Mouse (Mus musculus): ENCODE results near the gene Tomm20l. TPM values are rescaled to one million over a fixed set of nuclear protein-coding genes. Genes with fewer than 3 reads are reported as not detected.

The Tomm20l gene
- total and polyA plus RNA-seq, 3 experiments, result 0.29 TPM; not detected in 2

- no peak overlapping the region for H3K27ac ChIP-seq (ENCODE audit: control insufficient read depth, low read depth, low read length)
- no peaks in the 10 kb centered on the region for H3K79me2 ChIP-seq (ENCODE audit: control insufficient read depth, insufficient read depth, low read length, poor library complexity)
- no peak for TF ChIP-seq GATA1 (IDR thresholded peaks at IDR 0.05; ENCODE audit: low read depth, low read length)
- DNase-seq (ENCODE audit: low read depth, low spot score), result no peak
- no peak overlapping the region for H3K4me3 ChIP-seq (ENCODE audit: control insufficient read depth in 1 of 2, insufficient read depth in 1 of 2, low read depth in 2 of 2, low read length in 2 of 2)
- no peaks in the 10 kb centered on the region for H3K4me1 ChIP-seq (ENCODE audit: control insufficient read depth in 1 of 2, insufficient read depth in 2 of 2, low read length in 2 of 2)
- peaks cover 0 to 12% of the 10 kb centered on the region in 2 experiments; a peak in 1 of 4 replicates for H3K36me3 ChIP-seq (ENCODE audit: control insufficient read depth in 1 of 2, insufficient read depth in 2 of 2, low read length in 2 of 2)
- no peaks in the 10 kb centered on the region for H3K27me3 ChIP-seq (ENCODE audit: control insufficient read depth in 1 of 2, insufficient read depth in 2 of 2, low read length in 2 of 2)
- H3K9ac ChIP-seq (ENCODE audit: control insufficient read depth, low read depth, low read length, poor library complexity, severe bottlenecking), result no peak overlapping the region
- no peaks in the 10 kb centered on the region for H3K9me3 ChIP-seq (replicated peaks; ENCODE audit: insufficient read depth, low read length)
Observed at GRCm38 (mm10) chr12:71072048-71072447, 39.2 kb upstream of the Tomm20l start.

GRCm38 (mm10) chr12:71073113-71073730 lies 38.0 kb upstream of the Tomm20l start:
- H3K36me3 ChIP-seq (ENCODE audit: control insufficient read depth in 1 of 2, insufficient read depth in 2 of 2, low read length in 2 of 2), result peaks cover 0 to 12% of the 10 kb centered on the region in 2 experiments; a peak in 1 of 4 replicates
- DNase-seq (ENCODE audit: low read depth, low spot score), result peak; percentile 58

GRCm38 (mm10) chr12:71086331-71086730 lies 24.9 kb upstream of the Tomm20l start:
- no peaks in the 10 kb centered on the region; a peak in 1 of 4 replicates for H3K36me3 ChIP-seq (ENCODE audit: control insufficient read depth in 1 of 2, insufficient read depth in 2 of 2, low read length in 2 of 2)
- no peaks in the 10 kb centered on the region for H3K79me2 ChIP-seq (ENCODE audit: control insufficient read depth, insufficient read depth, low read length, poor library complexity)
- no peak for DNase-seq (ENCODE audit: low read depth, low spot score)
- TF ChIP-seq ZMIZ1 (IDR thresholded peaks at IDR 0.05; ENCODE audit: low read depth, low read length) (no peak), POLR2AphosphoS5 (IDR thresholded peaks at IDR 0.05; ENCODE audit: borderline replicate concordance, low read depth, low read length) (no peak), CHD2 (IDR thresholded peaks at IDR 0.05; ENCODE audit: low read length) (no peak), BHLHE40 (IDR thresholded peaks at IDR 0.05; ENCODE audit: borderline replicate concordance, low read depth, low read length) (no peak), GABPA (IDR thresholded peaks at IDR 0.05; ENCODE audit: low read depth, low read length) (no peak)
- H3K9ac ChIP-seq (ENCODE audit: control insufficient read depth, low read depth, low read length, poor library complexity, severe bottlenecking), result no peak overlapping the region
- no peaks in the 10 kb centered on the region for H3K9me3 ChIP-seq (replicated peaks; ENCODE audit: insufficient read depth, low read length)
- no peak overlapping the region for H3K4me3 ChIP-seq (ENCODE audit: control insufficient read depth in 1 of 2, insufficient read depth in 1 of 2, low read depth in 2 of 2, low read length in 2 of 2)
- H3K27ac ChIP-seq (ENCODE audit: control insufficient read depth, low read depth, low read length), result no peak overlapping the region
- H3K27me3 ChIP-seq (ENCODE audit: control insufficient read depth in 1 of 2, insufficient read depth in 2 of 2, low read length in 2 of 2), result no peaks in the 10 kb centered on the region
- no peaks in the 10 kb centered on the region for H3K4me1 ChIP-seq (ENCODE audit: control insufficient read depth in 1 of 2, insufficient read depth in 2 of 2, low read length in 2 of 2)

More at GRCm38 (mm10) chr12:71073113-71073730, 38.0 kb upstream of the Tomm20l start:
- Histone ChIP-seq H3K4me1 (ENCODE audit: control insufficient read depth in 1 of 2, insufficient read depth in 2 of 2, low read length in 2 of 2) (no peaks in the 10 kb centered on the region), H3K27ac (ENCODE audit: control insufficient read depth, low read depth, low read length) (no peak overlapping the region), H3K9ac (ENCODE audit: control insufficient read depth, low read depth, low read length, poor library complexity, severe bottlenecking) (no peak overlapping the region), H3K79me2 (ENCODE audit: control insufficient read depth, insufficient read depth, low read length, poor library complexity) (no peaks in the 10 kb centered on the region), H3K27me3 (ENCODE audit: control insufficient read depth in 1 of 2, insufficient read depth in 2 of 2, low read length in 2 of 2) (no peaks in the 10 kb centered on the region), H3K4me3 (ENCODE audit: control insufficient read depth in 1 of 2, insufficient read depth in 1 of 2, low read depth in 2 of 2, low read length in 2 of 2) (no peak overlapping the region), H3K9me3 (replicated peaks; ENCODE audit: insufficient read depth, low read length) (no peaks in the 10 kb centered on the region)
- peak; percentile 33 to 50 (median 35) for TF ChIP-seq CTCF (IDR thresholded peaks at IDR 0.05 in 2 of 3, conservative IDR thresholded peaks at IDR 0.05 in 1 of 3; ENCODE audit: control insufficient read depth in 1 of 3, insufficient read depth in 1 of 3, low read depth in 2 of 3, low read length in 3 of 3, poor library complexity in 1 of 3, severe bottlenecking in 1 of 3)
- TF ChIP-seq SMC3 (IDR thresholded peaks at IDR 0.05; ENCODE audit: low read depth, low read length), result peak; percentile 17; the same call in 1 of the 2 replicates
- TF ChIP-seq E2F4 (IDR thresholded peaks at IDR 0.05; ENCODE audit: borderline replicate concordance, low read depth, low read length), result no peak

All from MEL (cell line).